Mouse (Mus musculus) spleen, postnatal 36 days (tissue): ENCODE data around the gene Fam163b.
A peak's percentile ranks its signal among the peaks of the same experiment; 100 is the strongest.

Experiments
- DNase-seq, 2 experiments: peaks; one replicate each; pipeline ENCODE4 v3.0.0; 2022; ENCODE audit warnings: low spot score in 2 of 2, mixed read lengths in 1 of 2

The Fam163b gene

GRCm38 (mm10) chr2:27141950-27142693 lies at the start of gene Fam163b:
Gene Fam163b (minus strand): TSS chr2:27142491.
- no peak for DNase-seq

- DNase-seq = no peak
Measured at GRCm38 (mm10) chr2:27189994-27190393, 47.7 kb upstream of the Fam163b start.

- peak; percentile 25 to 47 for DNase-seq
Measured at GRCm38 (mm10) chr2:27187531-27187930, 45.2 kb upstream of the Fam163b start.

- DNase-seq = no peak
Measured at GRCm38 (mm10) chr2:27183734-27184133, 41.4 kb upstream of the Fam163b start.

DNA sequence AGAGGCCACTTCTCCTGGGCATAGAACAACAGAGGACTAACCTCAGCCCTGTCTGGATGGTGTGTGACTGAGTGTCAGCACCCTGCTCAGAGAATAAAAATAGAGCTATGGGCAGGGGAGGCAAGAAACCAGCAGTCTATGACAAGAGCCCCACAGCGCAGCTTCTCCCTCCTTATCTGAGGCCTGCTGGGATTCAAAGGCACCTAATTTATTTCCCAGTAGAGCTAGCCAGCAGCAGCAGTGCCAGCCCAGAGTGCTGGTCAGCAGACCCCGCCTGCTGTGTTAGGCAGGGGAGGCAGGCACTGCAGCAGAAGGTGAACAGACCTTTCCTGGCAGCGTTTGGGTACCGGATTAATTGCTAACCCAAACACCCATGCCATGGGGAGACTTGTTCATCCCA lies 39.6 kb upstream of the Fam163b start:
- no peak for DNase-seq

DNA sequence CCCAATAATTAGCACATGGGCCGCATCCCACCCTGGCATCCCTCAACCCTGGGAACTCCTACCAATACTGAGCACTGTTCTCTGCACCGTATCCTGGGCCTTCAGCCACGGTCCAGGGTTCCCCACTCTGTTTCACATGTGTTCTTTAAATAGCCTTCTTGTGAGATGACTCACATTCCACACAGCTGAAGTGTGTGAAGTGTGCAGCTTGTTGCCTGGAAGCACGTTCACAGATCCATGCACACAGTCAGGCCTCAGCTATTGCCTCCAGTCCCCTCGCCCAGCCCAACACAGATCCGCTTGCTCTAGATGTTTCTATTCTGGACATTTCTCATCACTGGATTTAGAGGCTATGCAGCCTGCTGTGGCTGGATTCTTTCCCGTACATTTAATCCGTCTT lies 36.8 kb upstream of the Fam163b start:
- no peak for DNase-seq

- no peak for DNase-seq
Measured at GRCm38 (mm10) chr2:27175696-27176267, 33.5 kb upstream of the Fam163b start.

- DNase-seq = no peak
Measured at GRCm38 (mm10) chr2:27174242-27174641, 32.0 kb upstream of the Fam163b start.

DNA sequence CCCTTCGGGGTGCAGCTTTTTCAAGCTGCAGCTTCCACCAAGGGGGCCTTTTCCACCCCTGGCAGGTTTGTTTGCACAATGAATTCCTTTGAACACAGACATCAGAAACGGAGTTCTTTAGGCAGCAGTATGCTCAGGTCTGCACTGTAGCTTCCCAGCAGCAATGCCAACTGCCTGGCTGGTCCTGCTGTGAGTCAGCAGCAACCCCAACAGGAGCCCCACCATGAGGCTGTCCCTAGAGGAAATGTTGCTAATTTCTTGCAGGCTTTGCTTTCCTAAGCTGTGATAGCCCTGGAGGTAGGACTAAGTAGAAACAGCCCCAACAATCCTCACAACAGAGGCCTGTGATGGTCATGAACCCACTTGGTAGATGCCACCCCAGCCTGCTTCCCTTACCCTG lies 24.7 kb upstream of the Fam163b start:
- no peak for DNase-seq

DNA sequence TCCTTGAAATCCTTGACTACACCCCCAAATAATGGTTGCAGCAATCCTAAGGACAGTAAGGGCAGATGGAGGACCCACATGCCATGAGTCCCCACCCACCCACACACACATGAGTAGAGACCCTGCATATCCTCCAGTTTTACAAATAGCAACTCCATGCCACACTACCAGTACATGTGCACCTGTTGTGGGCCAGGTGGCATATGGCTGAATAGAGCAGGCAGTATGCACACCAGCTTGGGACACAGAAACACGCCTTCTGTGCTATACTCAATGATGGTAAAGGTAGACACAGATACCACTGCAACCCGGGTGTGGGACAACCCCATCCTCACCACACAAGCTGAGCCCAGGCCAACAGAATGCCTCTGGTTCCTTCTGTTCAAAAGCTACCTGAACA lies 23.8 kb upstream of the Fam163b start:
- no peak for DNase-seq

GRCm38 (mm10) chr2:27164796-27165590 lies 22.7 kb upstream of the Fam163b start, which contains the start of gene Dbh:
Gene Dbh (plus strand): TSS chr2:27165233.
- DNase-seq = no peak

GRCm38 (mm10) chr2:27163851-27164250 lies 21.6 kb upstream of the Fam163b start:
- DNase-seq = no peak

- no peak for DNase-seq
Measured at GRCm38 (mm10) chr2:27162656-27163055, 20.4 kb upstream of the Fam163b start.

DNA sequence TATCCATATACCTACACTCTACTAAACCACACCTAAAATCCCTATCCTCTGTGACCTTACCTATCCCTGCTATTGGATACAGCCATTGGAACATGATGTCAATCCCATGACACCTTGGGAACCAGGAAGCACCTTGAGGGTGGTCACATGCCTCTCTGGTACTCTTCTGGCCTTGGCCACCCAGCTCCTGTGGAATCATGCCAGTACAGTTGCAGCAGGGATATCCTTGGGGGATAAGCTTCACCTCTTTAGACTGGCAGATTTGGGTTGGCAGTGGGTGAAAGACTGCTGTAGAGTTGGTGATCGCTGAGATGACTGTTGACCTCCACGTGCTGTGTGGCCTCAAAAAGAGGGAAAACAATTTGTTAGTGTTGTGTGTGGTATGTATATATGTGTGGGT lies 19.2 kb upstream of the Fam163b start:
- no peak for DNase-seq

DNA sequence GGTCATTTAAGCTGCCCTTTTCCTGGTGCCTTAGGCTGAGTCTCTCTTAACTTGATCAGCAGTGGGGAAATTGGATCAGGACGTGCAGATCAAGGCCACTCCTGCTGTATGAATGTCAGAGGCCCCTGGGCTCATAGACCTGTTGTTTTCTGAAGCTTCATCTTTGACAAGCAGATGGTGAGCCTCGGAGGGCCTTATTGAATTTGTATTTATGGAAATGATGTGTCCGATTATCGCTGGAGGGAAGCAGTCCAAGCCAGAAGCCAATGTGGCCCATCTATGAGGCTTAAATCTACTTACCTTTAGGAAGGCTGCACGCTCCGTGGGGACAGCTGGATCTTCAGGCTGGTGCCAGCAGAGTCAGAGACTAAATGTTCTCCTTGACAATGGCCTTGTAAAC lies 14.3 kb upstream of the Fam163b start:
- no peak for DNase-seq

- DNase-seq = no peak
Measured at GRCm38 (mm10) chr2:27154466-27155185, 12.3 kb upstream of the Fam163b start.

GRCm38 (mm10) chr2:27149457-27149856 lies 7.2 kb upstream of the Fam163b start:
- no peak for DNase-seq

DNA sequence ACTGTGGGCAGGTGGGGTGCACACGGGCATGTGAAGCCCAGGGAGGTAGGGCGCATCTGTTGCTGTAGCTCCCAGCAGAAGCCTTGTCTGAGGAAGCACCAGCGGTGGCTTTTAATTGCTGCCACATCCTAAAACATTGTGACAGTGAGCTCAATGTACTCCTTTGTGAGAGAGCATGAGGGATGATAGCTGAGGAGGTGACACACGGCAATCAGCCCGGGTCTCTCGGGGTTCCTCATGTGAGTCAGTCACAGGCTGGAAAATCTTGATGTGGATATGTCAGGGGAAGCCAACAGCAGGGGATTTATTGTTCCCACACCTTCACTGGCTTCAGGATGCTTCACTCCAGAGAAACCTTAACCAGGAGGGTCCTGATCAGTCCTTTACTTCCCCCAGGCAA lies 4.5 kb upstream of the Fam163b start:
- no peak for DNase-seq

- no peak for DNase-seq
Measured at GRCm38 (mm10) chr2:27144957-27145356, 2.7 kb upstream of the Fam163b start.

GRCm38 (mm10) chr2:27138356-27138755 lies 3.9 kb downstream of the Fam163b start:
- no peak for DNase-seq

GRCm38 (mm10) chr2:27136789-27137188 lies 5.5 kb downstream of the Fam163b start:
- no peak for DNase-seq

GRCm38 (mm10) chr2:27136336-27136735 lies 6.0 kb downstream of the Fam163b start:
- no peak for DNase-seq
